Mouse (Mus musculus): ENCODE measurements around the gene Papolb. TPM values are rescaled to one million over a fixed set of nuclear protein-coding genes. Genes with fewer than 3 reads are reported as not detected.

Papolb gene
- polyA plus RNA-seq, 1 experiment from 2014 or later = 0.27 TPM

DNA sequence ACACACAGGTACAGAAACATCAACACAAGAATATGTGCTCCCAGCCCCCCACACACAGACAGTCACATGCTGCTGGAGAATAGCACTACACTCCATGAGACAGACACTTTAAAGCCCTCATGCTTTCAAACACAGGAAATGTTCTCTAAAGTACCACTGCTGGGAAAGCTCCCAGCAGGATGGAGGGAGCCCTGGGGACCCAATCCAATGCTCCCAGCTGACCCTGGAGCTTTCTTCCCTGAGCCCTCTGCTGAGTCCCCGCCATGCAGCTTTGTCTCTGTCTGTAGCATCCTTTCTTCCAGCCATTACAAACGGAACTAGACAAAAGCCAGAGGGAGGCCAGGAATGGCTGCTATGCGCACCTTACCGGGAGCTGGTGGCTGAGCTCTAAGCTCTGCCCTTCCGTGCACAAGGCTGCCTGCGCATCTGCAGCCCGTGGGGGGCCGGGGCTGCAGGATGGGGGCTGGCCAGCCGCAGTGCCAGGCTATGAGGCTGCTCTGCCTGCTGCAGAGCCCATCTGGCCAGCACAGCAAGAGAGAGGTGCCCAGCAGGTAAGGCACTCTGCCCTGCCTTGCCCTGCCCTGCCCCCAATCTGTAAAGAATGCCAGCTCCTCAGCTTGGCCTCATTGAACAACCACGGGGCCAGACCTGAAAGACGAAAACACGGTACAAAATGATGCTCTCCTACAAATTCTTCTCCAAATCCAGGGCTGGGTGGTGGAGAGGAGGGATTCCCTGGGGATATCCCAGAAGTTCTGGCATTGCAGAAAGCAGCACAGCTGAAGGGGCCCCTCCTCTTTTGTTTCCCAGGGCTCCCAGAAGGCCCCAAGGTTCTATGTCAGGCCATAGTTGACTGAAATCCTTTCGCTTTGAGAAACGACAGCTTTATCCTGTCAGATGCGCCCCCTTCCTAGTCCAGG lies 20.5 kb downstream of the Papolb start:
- no peak for DNase-seq (ENCODE audit: low spot score)
- Histone ChIP-seq H3K9me3 (no peaks in the 10 kb centered on the region), H3K27ac (peak overlapping the region; percentile 75), H3K27me3 (ENCODE audit: insufficient read depth, poor library complexity, severe bottlenecking) (peaks cover 21% of the 10 kb centered on the region), H3K4me1 (replicated peaks) (peaks cover 17% of the 10 kb centered on the region), H3K36me3 (no peaks in the 10 kb centered on the region; the same call in 1 of the 2 replicates), H3K4me3 (peak overlapping the region; percentile 25)
- 12% methylated on average over 15 of the region's 15 CpGs for WGBS

DNA sequence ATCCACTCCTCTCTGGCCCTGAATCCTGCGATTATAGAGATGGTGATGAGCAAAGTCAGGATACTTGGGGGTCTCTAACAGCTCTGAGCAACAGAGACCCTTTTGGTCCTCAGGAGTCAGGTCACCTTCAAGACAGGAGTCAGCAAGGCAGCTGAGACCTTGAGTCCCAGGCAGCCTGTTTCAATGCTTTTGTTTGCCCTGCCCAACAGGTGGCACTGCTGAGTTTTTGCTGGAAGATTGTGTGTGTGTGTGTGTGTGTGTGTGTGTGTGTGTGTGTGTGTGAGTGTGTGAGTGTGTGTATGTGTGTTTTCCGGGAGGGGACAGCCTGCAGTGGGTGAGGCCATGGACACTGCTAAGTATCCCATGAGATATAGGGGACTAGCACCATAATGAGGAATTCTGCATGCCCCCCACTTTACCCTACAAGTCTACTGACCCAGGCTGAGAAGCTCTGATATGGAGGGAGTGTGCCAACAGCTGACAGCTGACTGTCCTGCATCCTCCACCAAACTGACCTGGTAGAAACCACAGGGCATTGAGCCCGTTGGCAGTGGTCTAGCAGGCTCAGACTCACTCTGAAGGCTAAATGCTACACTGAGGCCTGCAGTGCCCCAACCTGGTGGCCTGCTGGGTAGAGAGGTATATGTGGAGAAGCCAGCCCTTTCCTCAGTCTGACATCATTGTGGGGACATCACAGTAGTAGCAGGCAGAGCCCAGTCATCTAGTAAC lies 24.0 kb downstream of the Papolb start:
- Histone ChIP-seq H3K27me3 (ENCODE audit: insufficient read depth, poor library complexity, severe bottlenecking) (peaks cover 18% of the 10 kb centered on the region), H3K4me3 (no peak overlapping the region), H3K9me3 (no peaks in the 10 kb centered on the region), H3K27ac (no peak overlapping the region), H3K36me3 (no peaks in the 10 kb centered on the region; the same call in 1 of the 2 replicates), H3K4me1 (replicated peaks) (peaks cover 24% of the 10 kb centered on the region)
- 73% methylated on average over 3 of the region's 3 CpGs for WGBS
- no peak for DNase-seq (ENCODE audit: low spot score)

DNA sequence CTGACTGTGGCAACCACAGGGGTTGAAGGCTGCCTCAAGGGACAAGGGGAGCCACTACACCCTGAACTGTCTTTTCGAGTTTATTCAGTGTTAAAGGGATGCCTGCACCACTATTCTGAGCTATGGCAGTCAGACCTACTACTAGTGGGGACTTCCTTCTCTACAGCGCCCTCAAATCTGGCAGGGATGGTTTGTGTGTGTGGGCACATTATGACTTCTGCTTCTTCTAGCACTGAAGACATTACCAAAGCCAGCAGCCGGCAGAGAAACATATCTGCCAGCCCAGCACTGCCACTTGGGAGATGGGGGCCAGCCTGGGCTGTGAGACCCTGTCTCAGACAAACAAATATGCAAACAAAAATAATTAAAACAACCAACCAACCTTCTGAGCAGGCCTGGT lies 25.7 kb downstream of the Papolb start:
- H3K36me3 ChIP-seq = no peaks in the 10 kb centered on the region; the same call in 1 of the 2 replicates
- H3K27me3 ChIP-seq (ENCODE audit: insufficient read depth, poor library complexity, severe bottlenecking) = peaks cover 6% of the 10 kb centered on the region
- WGBS = 81% methylated on average over 3 of the region's 3 CpGs
- no peaks in the 10 kb centered on the region for H3K9me3 ChIP-seq
- no peak overlapping the region for H3K27ac ChIP-seq
- H3K4me3 ChIP-seq = no peak overlapping the region
- no peak for DNase-seq (ENCODE audit: low spot score)
- H3K4me1 ChIP-seq (replicated peaks) = peaks cover 27% of the 10 kb centered on the region

GRCm38 (mm10) chr5:142502414-142502813 lies 27.5 kb downstream of the Papolb start:
- H3K9me3 ChIP-seq = no peaks in the 10 kb centered on the region
- H3K4me1 ChIP-seq (replicated peaks) = peaks cover 22% of the 10 kb centered on the region
- H3K27me3 ChIP-seq (ENCODE audit: insufficient read depth, poor library complexity, severe bottlenecking) = no peaks in the 10 kb centered on the region
- no peak overlapping the region for H3K27ac ChIP-seq
- DNase-seq (ENCODE audit: low spot score) = peak; percentile 83
- no peaks in the 10 kb centered on the region; the same call in 1 of the 2 replicates for H3K36me3 ChIP-seq
- WGBS = 10% methylated on average over 3 of the region's 3 CpGs
- H3K4me3 ChIP-seq = no peak overlapping the region

DNA sequence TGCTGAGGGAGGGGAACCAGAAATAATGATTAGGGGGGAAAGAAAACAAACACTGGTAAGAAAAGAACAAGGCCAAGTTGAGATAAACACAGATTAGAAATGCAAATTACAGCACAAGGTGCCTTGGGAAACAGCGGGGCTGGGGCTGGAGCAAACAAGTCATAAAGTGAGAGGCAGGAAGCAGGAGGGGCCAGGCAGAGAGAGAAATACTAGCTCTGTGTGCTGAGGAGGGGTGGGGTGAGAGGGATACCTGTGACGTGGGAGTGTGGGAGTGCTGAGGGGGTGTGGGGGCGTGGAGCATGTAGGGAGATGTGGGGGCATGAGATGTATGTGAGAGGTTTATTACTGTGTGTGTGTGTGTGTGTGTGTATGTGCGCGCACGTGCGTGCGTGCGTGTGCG lies 29.0 kb downstream of the Papolb start:
- Histone ChIP-seq H3K27me3 (ENCODE audit: insufficient read depth, poor library complexity, severe bottlenecking) (no peaks in the 10 kb centered on the region), H3K27ac (no peak overlapping the region), H3K36me3 (no peaks in the 10 kb centered on the region), H3K4me1 (replicated peaks) (peaks cover 22% of the 10 kb centered on the region), H3K4me3 (no peak overlapping the region), H3K9me3 (no peaks in the 10 kb centered on the region)
- WGBS = 84% methylated on average over 10 of the region's 10 CpGs
- no peak for DNase-seq (ENCODE audit: low spot score)

DNA sequence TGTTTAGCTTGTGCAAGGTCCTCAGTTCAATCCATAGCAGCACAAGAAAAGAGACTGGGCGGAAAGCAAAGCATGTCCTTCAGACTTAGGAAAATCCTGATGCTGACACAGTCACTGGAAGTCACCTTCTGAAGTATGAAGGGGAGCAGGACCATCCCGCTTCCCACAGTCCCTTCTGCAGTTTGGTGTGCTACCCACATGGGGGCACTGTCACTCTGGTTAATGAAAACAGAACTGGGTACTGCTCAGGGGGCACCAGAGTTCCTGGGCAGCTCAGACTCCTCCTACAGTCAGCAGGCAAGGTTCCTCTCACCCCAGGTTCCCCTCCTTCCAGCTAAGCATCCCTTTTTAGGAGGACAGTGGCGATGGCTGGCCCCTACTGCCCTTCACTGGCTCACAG lies 30.9 kb downstream of the Papolb start:
- no peaks in the 10 kb centered on the region for H3K9me3 ChIP-seq
- WGBS = 28% methylated on average over 3 of the region's 3 CpGs
- peak; percentile 60 for DNase-seq (ENCODE audit: low spot score)
- no peaks in the 10 kb centered on the region for H3K36me3 ChIP-seq
- H3K27me3 ChIP-seq (ENCODE audit: insufficient read depth, poor library complexity, severe bottlenecking) = no peaks in the 10 kb centered on the region
- no peak overlapping the region for H3K4me3 ChIP-seq
- no peak overlapping the region for H3K27ac ChIP-seq
- H3K4me1 ChIP-seq (replicated peaks) = peaks cover 22% of the 10 kb centered on the region

- Histone ChIP-seq H3K36me3 (no peaks in the 10 kb centered on the region), H3K4me1 (replicated peaks) (peaks cover 11% of the 10 kb centered on the region), H3K27ac (no peak overlapping the region), H3K4me3 (no peak overlapping the region), H3K9me3 (no peaks in the 10 kb centered on the region), H3K27me3 (ENCODE audit: insufficient read depth, poor library complexity, severe bottlenecking) (no peaks in the 10 kb centered on the region)
- WGBS = 59% methylated on average over 14 of the region's 14 CpGs
- no peak for DNase-seq (ENCODE audit: low spot score)
These were observed 34.4 kb downstream of the Papolb start for GRCm38 (mm10) chr5:142495321-142496096.

DNA sequence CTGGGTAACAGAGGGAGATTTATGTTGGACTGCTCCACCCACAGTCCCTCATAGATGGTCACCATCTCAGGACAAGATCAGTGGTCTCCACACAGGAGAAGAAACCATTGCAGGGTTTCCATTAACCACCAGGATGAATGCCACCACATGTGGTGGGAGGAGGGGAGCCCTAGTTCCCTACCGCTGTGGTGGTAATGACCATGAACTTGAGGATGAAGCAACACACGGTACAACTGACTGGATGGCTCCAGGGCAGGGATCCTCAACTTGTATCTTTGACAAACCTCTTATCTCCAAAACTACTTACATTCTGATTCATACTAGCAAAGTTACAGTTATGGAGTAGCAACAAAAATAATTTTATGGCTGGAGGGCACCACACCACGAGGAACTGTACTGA lies 36.6 kb downstream of the Papolb start:
- Histone ChIP-seq H3K4me3 (no peak overlapping the region), H3K9me3 (no peaks in the 10 kb centered on the region), H3K27ac (no peak overlapping the region), H3K4me1 (replicated peaks) (no peaks in the 10 kb centered on the region), H3K36me3 (no peaks in the 10 kb centered on the region), H3K27me3 (ENCODE audit: insufficient read depth, poor library complexity, severe bottlenecking) (no peaks in the 10 kb centered on the region)
- DNase-seq (ENCODE audit: low spot score) = no peak
- WGBS = 89% methylated on average over 3 of the region's 3 CpGs

DNA sequence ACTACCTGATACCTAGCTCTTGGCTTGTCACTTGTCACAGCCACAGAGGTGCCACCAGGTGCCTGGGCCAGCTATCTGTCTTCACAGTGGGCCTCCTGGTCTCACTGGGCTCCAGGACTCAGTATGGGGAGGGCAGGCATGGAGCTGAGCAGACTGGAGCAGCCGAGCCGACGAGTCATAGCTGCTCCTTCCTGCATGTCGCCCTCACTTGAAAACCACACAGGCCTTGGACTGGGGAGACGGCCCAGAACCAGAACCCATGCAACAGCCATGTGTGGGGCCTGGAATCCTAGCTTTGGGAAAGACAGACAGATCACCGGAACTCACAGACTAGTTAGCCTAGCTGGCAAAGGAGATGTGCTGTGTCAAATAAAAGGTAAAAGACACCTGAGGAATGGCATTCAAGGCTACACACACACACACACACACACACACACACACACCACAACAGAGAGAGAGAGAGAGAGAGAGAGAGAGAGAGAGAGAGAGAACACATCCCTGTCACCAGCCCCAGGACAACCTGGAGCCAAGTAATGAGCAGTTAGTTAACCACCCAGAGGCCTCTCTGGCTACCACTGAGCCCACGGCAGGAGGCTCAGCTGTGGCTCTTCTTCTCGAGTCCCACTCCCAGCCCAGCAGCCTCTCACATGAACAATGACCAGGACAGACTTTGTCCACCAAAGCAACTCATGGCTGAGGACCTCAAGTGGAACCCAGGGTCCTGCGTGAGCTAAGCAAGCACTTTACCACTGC lies 39.7 kb downstream of the Papolb start:
- peaks cover 11% of the 10 kb centered on the region; the same call in 1 of the 2 replicates for H3K4me1 ChIP-seq (replicated peaks)
- no peak for DNase-seq (ENCODE audit: low spot score)
- no peak overlapping the region for H3K4me3 ChIP-seq
- no peaks in the 10 kb centered on the region for H3K36me3 ChIP-seq
- H3K27ac ChIP-seq = no peak overlapping the region
- no peaks in the 10 kb centered on the region for H3K9me3 ChIP-seq
- WGBS = 79% methylated on average over 9 of the region's 9 CpGs
- no peaks in the 10 kb centered on the region for H3K27me3 ChIP-seq (ENCODE audit: insufficient read depth, poor library complexity, severe bottlenecking)

GRCm38 (mm10) chr5:142486654-142487053 lies 43.2 kb downstream of the Papolb start:
- 71% methylated on average over 9 of the region's 9 CpGs for WGBS
- no peak overlapping the region for H3K4me3 ChIP-seq
- H3K27ac ChIP-seq = peak overlapping the region; percentile 4; the same call in 1 of the 2 replicates
- peaks cover 12% of the 10 kb centered on the region; the same call in 1 of the 2 replicates for H3K4me1 ChIP-seq (replicated peaks)
- H3K36me3 ChIP-seq = no peaks in the 10 kb centered on the region
- H3K9me3 ChIP-seq = no peaks in the 10 kb centered on the region
- no peak for DNase-seq (ENCODE audit: low spot score)
- no peaks in the 10 kb centered on the region for H3K27me3 ChIP-seq (ENCODE audit: insufficient read depth, poor library complexity, severe bottlenecking)

DNA sequence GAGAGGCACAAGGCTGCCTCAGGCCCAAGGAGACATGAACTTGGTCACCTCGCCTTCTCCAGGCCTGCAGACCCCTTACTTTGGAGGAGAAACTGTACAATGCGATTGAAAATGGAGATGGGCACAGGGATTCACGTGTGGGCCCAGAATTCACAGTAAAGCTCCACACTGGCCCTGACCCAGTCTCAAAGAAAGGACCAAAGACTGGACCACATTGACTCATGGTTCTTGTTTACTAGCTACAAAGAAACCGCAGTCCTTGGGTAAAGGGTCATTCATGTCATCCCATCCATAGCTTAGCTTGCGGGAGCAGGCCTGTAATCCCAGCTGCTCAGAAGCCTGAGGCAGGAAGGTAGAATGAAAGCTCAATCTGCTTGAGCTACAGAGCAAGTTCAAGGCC lies 46.3 kb downstream of the Papolb start:
- H3K27me3 ChIP-seq (ENCODE audit: insufficient read depth, poor library complexity, severe bottlenecking) = no peaks in the 10 kb centered on the region
- no peak overlapping the region for H3K27ac ChIP-seq
- no peaks in the 10 kb centered on the region for H3K9me3 ChIP-seq
- peaks cover 18% of the 10 kb centered on the region for H3K4me1 ChIP-seq (replicated peaks)
- WGBS = 91% methylated on average over 5 of the region's 5 CpGs
- no peak for DNase-seq (ENCODE audit: low spot score)
- no peaks in the 10 kb centered on the region for H3K36me3 ChIP-seq
- H3K4me3 ChIP-seq = no peak overlapping the region

- Histone ChIP-seq H3K4me1 (replicated peaks) (peaks cover 18% of the 10 kb centered on the region), H3K4me3 (no peak overlapping the region), H3K27ac (no peak overlapping the region), H3K36me3 (peaks cover under 1% of the 10 kb centered on the region; the same call in 1 of the 2 replicates), H3K27me3 (ENCODE audit: insufficient read depth, poor library complexity, severe bottlenecking) (no peaks in the 10 kb centered on the region), H3K9me3 (no peaks in the 10 kb centered on the region)
- DNase-seq (ENCODE audit: low spot score) = no peak
- WGBS = 73% methylated on average over 2 of the region's 2 CpGs
These were observed 47.4 kb downstream of the Papolb start for GRCm38 (mm10) chr5:142482512-142482911.

Data from hindbrain, embryonic 10.5 days (tissue).